Mouse (Mus musculus) midbrain, embryonic 12.5 days (tissue): ENCODE measurements at regions not wholly inside any gene's neighbourhood (a gene's known extent, or its start where the extent isn't known, plus 50 kb on each side); places are given as distances from the start of the nearest gene placed in this dataset.

ENCODE experiments used
- ATAC-seq: fragments of 200-750 bp; cut with Nextera tagmentation; 2 replicates; pipeline ENCODE4 v1.8.0; 2017; ENCODE audit warnings: low read depth, moderate TSS enrichment, moderate library complexity; ENCODE audit not compliant: low FRiP score
- H3K27ac ChIP-seq: fragments of 300-500 bp; sonication (generic); replicated peaks from 2 replicates; pipeline ENCODE4 v1.5.1; 2016; ENCODE audit warnings: mild to moderate bottlenecking
- H3K27me3 ChIP-seq: fragments of 300-500 bp; sonication (generic); 2 replicates; pipeline ENCODE4 v1.6.1; 2016; ENCODE audit warnings: mild to moderate bottlenecking
- H3K36me3 ChIP-seq: fragments of 300-500 bp; sonication (generic); 2 replicates; pipeline ENCODE4 v1.6.1; 2016
- H3K4me1 ChIP-seq: fragments of 300-500 bp; sonication (generic); 2 replicates; pipeline ENCODE4 v1.6.1; 2016
- H3K4me2 ChIP-seq: fragments of 300-500 bp; sonication (generic); replicated peaks from 2 replicates; pipeline ENCODE4 v1.6.1; 2016; ENCODE audit warnings: mild to moderate bottlenecking, moderate library complexity
- H3K4me3 ChIP-seq: fragments of 300-500 bp; sonication (generic); 2 replicates; pipeline ENCODE4 v1.5.1; 2016; ENCODE audit warnings: mild to moderate bottlenecking
- H3K9ac ChIP-seq: fragments of 300-500 bp; sonication (generic); replicated peaks from 2 replicates; pipeline ENCODE4 v1.6.1; 2016; ENCODE audit warnings: mild to moderate bottlenecking, moderate library complexity
- H3K9me3 ChIP-seq: fragments of 300-500 bp; sonication (generic); 2 replicates; pipeline ENCODE4 v1.6.1; 2016; ENCODE audit warnings: mild to moderate bottlenecking
- WGBS: fragments of 180-500 bp; shearing (Covaris S2); methylation state at CpG from one replicate; pipeline ENCODE4 v1.1.7; 2016; 5-methylcytosine and 5-hydroxymethylcytosine counted together

- Histone ChIP-seq H3K4me2 (no peak overlapping the region), H3K27ac (no peak overlapping the region), H3K9ac (no peak overlapping the region), H3K4me3 (no peak overlapping the region), H3K4me1 (no peaks in the 10 kb centered on the region), H3K9me3 (no peaks in the 10 kb centered on the region), H3K27me3 (no peaks in the 10 kb centered on the region), H3K36me3 (no peaks in the 10 kb centered on the region)
- WGBS = 71% methylated on average over 4 of the region's 4 CpGs
- ATAC-seq = no peak
These were observed 152.5 kb downstream of the Nr2f2 start for GRCm38 (mm10) chr7:70213970-70214520.

GRCm38 (mm10) chr7:70205900-70206299, 160.6 kb downstream of the Nr2f2 start:
- Histone ChIP-seq H3K9ac (no peak overlapping the region), H3K36me3 (no peaks in the 10 kb centered on the region), H3K4me1 (no peaks in the 10 kb centered on the region), H3K9me3 (no peaks in the 10 kb centered on the region), H3K4me2 (no peak overlapping the region), H3K27ac (no peak overlapping the region), H3K27me3 (no peaks in the 10 kb centered on the region), H3K4me3 (no peak overlapping the region)
- 92% methylated on average over 1 of the region's 1 CpGs for WGBS
- ATAC-seq = no peak

GRCm38 (mm10) chr7:70200188-70200587, 166.3 kb downstream of the Nr2f2 start:
- no peaks in the 10 kb centered on the region for H3K36me3 ChIP-seq
- no peaks in the 10 kb centered on the region for H3K4me1 ChIP-seq
- 93% methylated on average over 4 of the region's 4 CpGs for WGBS
- no peak overlapping the region for H3K4me2 ChIP-seq
- H3K27ac ChIP-seq = no peak overlapping the region
- no peak for ATAC-seq
- H3K9ac ChIP-seq = no peak overlapping the region
- no peak overlapping the region for H3K4me3 ChIP-seq
- H3K27me3 ChIP-seq = no peaks in the 10 kb centered on the region
- H3K9me3 ChIP-seq = no peaks in the 10 kb centered on the region

GRCm38 (mm10) chr7:70178956-70179355, 187.6 kb downstream of the Nr2f2 start:
- Histone ChIP-seq H3K27ac (no peak overlapping the region), H3K4me2 (no peak overlapping the region), H3K9ac (no peak overlapping the region), H3K36me3 (no peaks in the 10 kb centered on the region), H3K9me3 (no peaks in the 10 kb centered on the region), H3K4me1 (no peaks in the 10 kb centered on the region), H3K27me3 (peaks cover 57% of the 10 kb centered on the region), H3K4me3 (no peak overlapping the region)
- 86% methylated on average over 2 of the region's 2 CpGs for WGBS
- ATAC-seq = no peak

- Histone ChIP-seq H3K36me3 (no peaks in the 10 kb centered on the region), H3K9ac (no peak overlapping the region), H3K4me2 (no peak overlapping the region), H3K4me1 (no peaks in the 10 kb centered on the region), H3K4me3 (no peak overlapping the region), H3K27ac (no peak overlapping the region), H3K9me3 (no peaks in the 10 kb centered on the region), H3K27me3 (peaks cover 54% of the 10 kb centered on the region)
- 80% methylated on average over 2 of the region's 2 CpGs for WGBS
- ATAC-seq = no peak
These were observed 188.5 kb downstream of the Nr2f2 start for GRCm38 (mm10) chr7:70178006-70178405.

- H3K27me3 ChIP-seq = peaks cover 53% of the 10 kb centered on the region
- no peaks in the 10 kb centered on the region for H3K9me3 ChIP-seq
- no peak for ATAC-seq
- no peaks in the 10 kb centered on the region for H3K36me3 ChIP-seq
- no peaks in the 10 kb centered on the region for H3K4me1 ChIP-seq
- H3K9ac ChIP-seq = no peak overlapping the region
- H3K4me3 ChIP-seq = no peak overlapping the region
- 0 out of 2 replicates have a peak overlapping the region, but pooled peaks have one; percentile 16 for H3K27ac ChIP-seq
- no peak overlapping the region for H3K4me2 ChIP-seq
- 66% methylated on average over 16 of the region's 16 CpGs for WGBS
These were observed 189.8 kb downstream of the Nr2f2 start for GRCm38 (mm10) chr7:70176686-70177259.

GRCm38 (mm10) chr7:70176086-70176485, 190.4 kb downstream of the Nr2f2 start:
- H3K4me2 ChIP-seq = no peak overlapping the region
- H3K4me1 ChIP-seq = no peaks in the 10 kb centered on the region
- H3K27ac ChIP-seq = no peak overlapping the region
- H3K4me3 ChIP-seq = no peak overlapping the region
- no peaks in the 10 kb centered on the region for H3K36me3 ChIP-seq
- H3K9ac ChIP-seq = no peak overlapping the region
- no peaks in the 10 kb centered on the region for H3K9me3 ChIP-seq
- 77% methylated on average over 7 of the region's 7 CpGs for WGBS
- peaks cover 54% of the 10 kb centered on the region for H3K27me3 ChIP-seq
- no peak for ATAC-seq

- Histone ChIP-seq H3K4me1 (0 out of 2 replicates have a peak, but pooled peaks cover 3% of the 10 kb centered on the region), H3K27ac (no peak overlapping the region), H3K4me3 (no peak overlapping the region), H3K9ac (no peak overlapping the region), H3K36me3 (no peaks in the 10 kb centered on the region), H3K4me2 (no peak overlapping the region), H3K9me3 (no peaks in the 10 kb centered on the region), H3K27me3 (peaks cover 46% of the 10 kb centered on the region)
- no peak for ATAC-seq
- WGBS = 29% methylated on average over 7 of the region's 7 CpGs
These were observed 194.1 kb downstream of the Nr2f2 start for GRCm38 (mm10) chr7:70172431-70172830.

GRCm38 (mm10) chr7:70171456-70171855, 195.1 kb downstream of the Nr2f2 start:
- 16% methylated on average over 4 of the region's 4 CpGs for WGBS
- Histone ChIP-seq H3K9ac (no peak overlapping the region), H3K36me3 (no peaks in the 10 kb centered on the region), H3K4me2 (no peak overlapping the region), H3K27ac (no peak overlapping the region), H3K27me3 (peaks cover 44% of the 10 kb centered on the region), H3K4me3 (no peak overlapping the region), H3K9me3 (no peaks in the 10 kb centered on the region), H3K4me1 (peaks cover 11% of the 10 kb centered on the region; the same call in 1 of the 2 replicates)
- no peak for ATAC-seq

- Histone ChIP-seq H3K9ac (no peak overlapping the region), H3K9me3 (no peaks in the 10 kb centered on the region), H3K4me1 (peaks cover 17% of the 10 kb centered on the region), H3K27me3 (peaks cover 60% of the 10 kb centered on the region), H3K4me3 (no peak overlapping the region), H3K4me2 (no peak overlapping the region; the same call in 1 of the 2 replicates), H3K36me3 (no peaks in the 10 kb centered on the region), H3K27ac (0 out of 2 replicates have a peak overlapping the region, but pooled peaks have one; percentile 17)
- no peak for ATAC-seq
- 7% methylated on average over 4 of the region's 4 CpGs for WGBS
These were observed 198.5 kb downstream of the Nr2f2 start for GRCm38 (mm10) chr7:70168080-70168479.

GRCm38 (mm10) chr7:70166081-70166480, 200.5 kb downstream of the Nr2f2 start:
- no peaks in the 10 kb centered on the region for H3K36me3 ChIP-seq
- H3K9me3 ChIP-seq = no peaks in the 10 kb centered on the region
- no peak for ATAC-seq
- peaks cover 78% of the 10 kb centered on the region for H3K27me3 ChIP-seq
- no peak overlapping the region for H3K9ac ChIP-seq
- no peak overlapping the region for H3K4me2 ChIP-seq
- peaks cover 17% of the 10 kb centered on the region for H3K4me1 ChIP-seq
- H3K4me3 ChIP-seq = no peak overlapping the region
- peak overlapping the region; percentile 63 for H3K27ac ChIP-seq
- 10% methylated on average over 5 of the region's 5 CpGs for WGBS

GRCm38 (mm10) chr7:70165501-70165900, 201.0 kb downstream of the Nr2f2 start:
- Histone ChIP-seq H3K27ac (peak overlapping the region; percentile 63), H3K4me3 (no peak overlapping the region), H3K9ac (no peak overlapping the region), H3K36me3 (no peaks in the 10 kb centered on the region), H3K4me1 (peaks cover 17% of the 10 kb centered on the region), H3K9me3 (no peaks in the 10 kb centered on the region), H3K4me2 (no peak overlapping the region), H3K27me3 (peaks cover 80% of the 10 kb centered on the region)
- WGBS = 19% methylated on average over 4 of the region's 4 CpGs
- no peak for ATAC-seq
